Mouse (Mus musculus) midbrain, embryonic 12.5 days (tissue): ENCODE results near the gene Tmem184b. TPM values are rescaled to one million over a fixed set of nuclear protein-coding genes. Genes with fewer than 3 reads are reported as not detected.

Experiments used
- microRNA counts: library from miRNA; unstranded; fragments of <30 nt; microRNA quantifications from one replicate; lab custom pipeline; 2017
- microRNA-seq: library from miRNA; unstranded; fragments of <30 nt; microRNA quantifications from one replicate; pipeline ENCODE4, GENCODE M21; 2017
- polyA plus RNA-seq: library from polyadenylated mRNA; unstranded; fragments of >200 nt; fragmentation: Nextera tagmentation; extraction: Ambion mirVana; gene quantifications from 2 replicates; pipeline ENCODE4 v1.2.1, GENCODE M21; 2016

Gene Tmem184b
- polyA plus RNA-seq, 1 experiment from 2014 or later = 47.9 TPM

MicroRNA genes within 50 kb of the gene (microRNA counts, 519-probe panel; counts per million panel counts)
- not detected for microRNA mmu-miR-1943 (lab: Ali Mortazavi, UCI)

Small RNAs within 50 kb of the gene (microRNA-seq; reads per million reads assigned to microRNA genes)
- 3.9 reads per million, percentile 15 among the genes with 10 or more reads in this experiment for gene Mir1943

Other genes with a start within 250 kb of the Tmem184b start
- gene Sox10, start 238.3 kb downstream of the Tmem184b start, polyA plus RNA-seq = 0.48 and 1.2 TPM in 2 replicates
- gene Pick1, start 174.4 kb downstream of the Tmem184b start, polyA plus RNA-seq = 60.5 and 67.8 TPM in 2 replicates
- gene Gm49486, start 174.2 kb downstream of the Tmem184b start, polyA plus RNA-seq = 0.72 and 0.80 TPM in 2 replicates
- 0.24 and 0.50 TPM in 2 replicates for gene Slc16a8, start 148.8 kb downstream of the Tmem184b start, polyA plus RNA-seq
- 0.72 and 2.4 TPM in 2 replicates for gene Baiap2l2, start 118.0 kb downstream of the Tmem184b start, polyA plus RNA-seq
- 35.4 and 37.1 TPM in 2 replicates for gene Pla2g6, start 75.2 kb downstream of the Tmem184b start, polyA plus RNA-seq
- 0.97 and 1.2 TPM in 2 replicates for gene Maff, start 56.9 kb downstream of the Tmem184b start, polyA plus RNA-seq
- gene Csnk1e, start 52.0 kb upstream of the Tmem184b start, polyA plus RNA-seq = 267 and 291 TPM in 2 replicates
- gene Kcnj4, start 101.7 kb upstream of the Tmem184b start, polyA plus RNA-seq = not detected in 2 replicates
- gene Kdelr3, start 112.8 kb upstream of the Tmem184b start, polyA plus RNA-seq = 18.2 and 26.6 TPM in 2 replicates
- 73.6 and 74.9 TPM in 2 replicates for gene Ddx17, start 143.2 kb upstream of the Tmem184b start, polyA plus RNA-seq
- 1.1 and 1.4 TPM in 2 replicates for gene Dmc1, start 201.5 kb upstream of the Tmem184b start, polyA plus RNA-seq